Mouse (Mus musculus) midbrain, embryonic 14.5 days (tissue): ENCODE measurements around the gene Cyth3. TPM values are rescaled to one million over a fixed set of nuclear protein-coding genes. Genes with fewer than 3 reads are reported as not detected.

Experiments
- ATAC-seq: fragments of 200-750 bp; cut with Nextera tagmentation; 2 replicates; pipeline ENCODE4 v1.8.0; 2017; ENCODE audit warnings: moderate number of reproducible peaks, moderate library complexity; ENCODE audit not compliant: low FRiP score, low TSS enrichment
- DNase-seq: peaks from one replicate; pipeline ENCODE4 v3.0.0-alpha.2; 2015
- H3K27ac ChIP-seq: fragments of 300-500 bp; sonication (generic); replicated peaks from 2 replicates; pipeline ENCODE4 v1.5.1; 2014; ENCODE audit warnings: mild to moderate bottlenecking, low read depth, low read length, moderate library complexity
- H3K27me3 ChIP-seq: fragments of 300-500 bp; sonication (generic); 2 replicates; pipeline ENCODE4 v1.6.1; 2014; ENCODE audit warnings: low read length, control low read depth, mixed read lengths; ENCODE audit not compliant: control insufficient read depth, insufficient read depth
- H3K36me3 ChIP-seq: fragments of 300-500 bp; sonication (generic); 2 replicates; pipeline ENCODE4 v1.6.1; 2014; ENCODE audit warnings: low read length, control low read depth; ENCODE audit not compliant: control insufficient read depth, insufficient read depth
- H3K4me1 ChIP-seq: fragments of 300-500 bp; sonication (generic); 2 replicates; pipeline ENCODE4 v1.6.1; 2014; ENCODE audit warnings: mild to moderate bottlenecking, antibody characterized with exemption, low read length, control low read depth; ENCODE audit not compliant: control insufficient read depth, insufficient read depth
- H3K4me2 ChIP-seq: fragments of 300-500 bp; sonication (generic); 2 replicates; pipeline ENCODE4 v1.6.1; 2014; ENCODE audit warnings: mild to moderate bottlenecking, low read length, moderate library complexity
- H3K4me3 ChIP-seq: fragments of 300-500 bp; sonication (generic); replicated peaks from 2 replicates; pipeline ENCODE4 v1.5.1; 2014; ENCODE audit warnings: low read depth, low read length
- H3K9ac ChIP-seq: fragments of 300-500 bp; sonication (generic); replicated peaks from 2 replicates; pipeline ENCODE4 v1.6.1; 2014; ENCODE audit warnings: mild to moderate bottlenecking, low read length, moderate library complexity
- H3K9me3 ChIP-seq: fragments of 300-500 bp; sonication (generic); 2 replicates; pipeline ENCODE4 v1.6.1; 2016; ENCODE audit warnings: low read length, control low read depth, mixed read lengths; ENCODE audit not compliant: control insufficient read depth
- WGBS: fragments of 180-500 bp; shearing (Covaris S2); extraction: QIAGEN DNeasy Blood & Tissue Kit; methylation state at CpG from one replicate; pipeline ENCODE4 v1.1.7; 2014; 5-methylcytosine and 5-hydroxymethylcytosine counted together
- polyA plus RNA-seq: library from polyadenylated mRNA; unstranded; fragments of >200 nt; fragmentation: Nextera tagmentation; extraction: Ambion mirVana; gene quantifications from 2 replicates; pipeline ENCODE4 v1.2.1, GENCODE M21; 2014

Cyth3 gene
- polyA plus RNA-seq, 1 experiment from 2014 or later: 38.0 TPM

DNA sequence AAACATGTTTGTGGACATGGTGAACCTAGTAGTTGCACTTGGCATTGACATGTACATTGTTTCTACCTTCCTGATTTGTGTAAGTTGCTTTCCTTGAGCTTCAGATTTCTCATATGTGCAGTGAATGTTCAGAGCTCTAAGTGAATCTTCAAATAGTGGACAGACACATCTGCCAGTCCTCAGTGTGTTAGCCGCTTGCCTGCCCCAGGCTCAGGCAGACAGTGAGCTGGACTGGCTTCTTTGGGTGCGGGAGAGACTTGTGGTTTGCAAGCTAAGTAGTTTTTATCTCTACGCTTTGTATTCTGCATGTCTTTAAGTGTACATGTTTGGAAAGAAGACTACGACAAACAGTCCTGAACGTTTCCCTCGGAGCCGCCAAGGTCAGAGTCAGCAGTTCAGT lies 13.9 kb downstream of the Cyth3 start:
- Histone ChIP-seq H3K27me3 (no peaks in the 10 kb centered on the region), H3K9me3 (no peaks in the 10 kb centered on the region), H3K4me3 (no peak overlapping the region), H3K4me2 (no peak overlapping the region), H3K4me1 (peaks cover 7% of the 10 kb centered on the region; the same call in 1 of the 2 replicates), H3K9ac (no peak overlapping the region), H3K36me3 (no peaks in the 10 kb centered on the region), H3K27ac (no peak overlapping the region)
- WGBS: 84% methylated on average over 7 of the region's 7 CpGs
- no peak for ATAC-seq
- DNase-seq: no peak

- no peak overlapping the region for H3K9ac ChIP-seq
- DNase-seq (no peak), ATAC-seq (no peak)
- H3K4me1 ChIP-seq: peaks cover 7% of the 10 kb centered on the region; the same call in 1 of the 2 replicates
- 79% methylated on average over 11 of the region's 11 CpGs for whole genome bisulfite sequencing
- no peak overlapping the region; the same call in 1 of the 2 replicates for H3K27ac ChIP-seq
- no peaks in the 10 kb centered on the region for H3K9me3 ChIP-seq
- no peaks in the 10 kb centered on the region for H3K27me3 ChIP-seq
- no peak overlapping the region for H3K4me3 ChIP-seq
- H3K4me2 ChIP-seq: no peak overlapping the region
- H3K36me3 ChIP-seq: no peaks in the 10 kb centered on the region
Observed at GRCm38 (mm10) chr5:143637832-143638420, 15.7 kb downstream of the Cyth3 start.

GRCm38 (mm10) chr5:143638516-143639270 lies 16.4 kb downstream of the Cyth3 start:
- H3K4me3 ChIP-seq: no peak overlapping the region
- no peak overlapping the region for H3K9ac ChIP-seq
- no peaks in the 10 kb centered on the region for H3K27me3 ChIP-seq
- H3K4me2 ChIP-seq: no peak overlapping the region
- 85% methylated on average over 7 of the region's 7 CpGs for whole genome bisulfite sequencing
- peaks cover 7% of the 10 kb centered on the region; the same call in 1 of the 2 replicates for H3K4me1 ChIP-seq
- DNase-seq (no peak), ATAC-seq (no peak)
- no peaks in the 10 kb centered on the region for H3K9me3 ChIP-seq
- H3K27ac ChIP-seq: no peak overlapping the region; the same call in 1 of the 2 replicates
- H3K36me3 ChIP-seq: no peaks in the 10 kb centered on the region

DNA sequence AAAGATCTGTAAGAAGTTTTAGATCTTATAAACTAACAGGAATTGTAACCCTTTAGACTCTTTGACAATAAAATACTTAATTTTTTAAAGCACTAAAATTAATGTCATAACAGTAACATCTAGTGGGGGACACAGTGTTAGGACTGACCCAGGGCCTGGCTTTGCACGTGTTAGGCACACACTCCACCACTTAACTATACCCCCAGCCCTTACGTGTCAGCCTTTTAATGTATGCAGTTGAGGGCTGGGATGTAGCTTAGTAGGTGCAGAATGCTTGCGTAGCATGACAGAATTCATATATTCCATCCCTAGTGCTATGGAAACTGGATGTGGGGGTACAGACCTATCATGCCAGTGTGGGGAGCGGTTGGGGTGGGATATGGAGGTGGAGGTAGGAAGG lies 17.1 kb downstream of the Cyth3 start:
- no peak overlapping the region for H3K27ac ChIP-seq
- no peak overlapping the region for H3K4me3 ChIP-seq
- no peaks in the 10 kb centered on the region for H3K36me3 ChIP-seq
- H3K9me3 ChIP-seq: no peaks in the 10 kb centered on the region
- WGBS: 93% methylated on average over 4 of the region's 4 CpGs
- ATAC-seq: no peak
- no peak for DNase-seq
- H3K4me1 ChIP-seq: peaks cover 5% of the 10 kb centered on the region; the same call in 1 of the 2 replicates
- H3K4me2 ChIP-seq: no peak overlapping the region
- no peak overlapping the region for H3K9ac ChIP-seq
- no peaks in the 10 kb centered on the region for H3K27me3 ChIP-seq

DNA sequence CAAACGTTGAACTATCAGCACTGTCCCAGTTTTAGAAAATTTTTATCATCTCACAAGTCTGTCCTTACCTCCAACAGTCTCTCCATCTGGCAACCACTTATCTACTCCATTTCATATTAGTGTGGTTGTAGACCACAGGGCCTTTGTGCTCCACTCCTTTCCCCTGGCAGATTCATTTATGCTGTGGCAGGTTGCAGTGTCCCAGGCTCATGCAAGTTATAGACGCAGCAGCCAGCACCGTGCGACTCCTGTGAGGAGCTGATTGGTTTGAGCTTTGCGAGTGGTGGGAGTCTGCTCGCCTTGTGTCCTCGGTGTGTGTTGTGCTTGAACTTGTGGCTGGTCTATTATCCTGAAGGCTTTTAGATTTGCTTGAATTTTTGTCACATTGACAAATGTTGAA lies 17.6 kb downstream of the Cyth3 start:
- WGBS: 90% methylated on average over 7 of the region's 7 CpGs

DNA sequence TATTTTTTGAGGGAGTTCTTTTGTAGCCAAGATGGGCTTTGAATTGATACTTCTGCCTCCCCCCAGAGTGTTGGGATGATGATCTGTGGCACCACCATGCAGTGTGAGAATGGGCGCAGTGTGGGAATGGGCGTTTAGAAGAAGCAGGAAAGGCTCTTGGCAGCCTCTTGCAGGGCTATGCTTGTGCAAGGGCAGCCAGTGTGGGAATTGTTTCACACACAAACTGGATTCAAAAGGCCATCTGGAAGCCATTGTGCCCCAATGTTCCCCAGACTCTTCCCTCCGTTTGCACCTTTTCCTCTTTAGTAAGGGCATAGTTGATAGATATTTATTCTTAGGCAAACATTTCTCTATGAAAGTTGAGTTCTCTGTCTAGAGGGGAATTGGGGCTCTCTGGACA lies 19.3 kb downstream of the Cyth3 start:
- ATAC-seq: no peak
- Histone ChIP-seq H3K27me3 (no peaks in the 10 kb centered on the region), H3K9ac (no peak overlapping the region), H3K4me1 (no peaks in the 10 kb centered on the region), H3K36me3 (no peaks in the 10 kb centered on the region), H3K27ac (no peak overlapping the region), H3K4me2 (no peak overlapping the region), H3K4me3 (no peak overlapping the region), H3K9me3 (no peaks in the 10 kb centered on the region)
- 86% methylated on average over 3 of the region's 3 CpGs for WGBS
- DNase-seq: no peak

More for the DNA sequence above, 17.6 kb downstream of the Cyth3 start:
- no peaks in the 10 kb centered on the region for H3K9me3 ChIP-seq
- H3K27ac ChIP-seq: no peak overlapping the region
- H3K4me3 ChIP-seq: no peak overlapping the region
- DNase-seq (no peak), ATAC-seq (no peak)
- H3K9ac ChIP-seq: no peak overlapping the region
- no peaks in the 10 kb centered on the region for H3K36me3 ChIP-seq
- H3K27me3 ChIP-seq: no peaks in the 10 kb centered on the region
- H3K4me1 ChIP-seq: peaks cover under 1% of the 10 kb centered on the region; the same call in 1 of the 2 replicates
- H3K4me2 ChIP-seq: no peak overlapping the region

DNA sequence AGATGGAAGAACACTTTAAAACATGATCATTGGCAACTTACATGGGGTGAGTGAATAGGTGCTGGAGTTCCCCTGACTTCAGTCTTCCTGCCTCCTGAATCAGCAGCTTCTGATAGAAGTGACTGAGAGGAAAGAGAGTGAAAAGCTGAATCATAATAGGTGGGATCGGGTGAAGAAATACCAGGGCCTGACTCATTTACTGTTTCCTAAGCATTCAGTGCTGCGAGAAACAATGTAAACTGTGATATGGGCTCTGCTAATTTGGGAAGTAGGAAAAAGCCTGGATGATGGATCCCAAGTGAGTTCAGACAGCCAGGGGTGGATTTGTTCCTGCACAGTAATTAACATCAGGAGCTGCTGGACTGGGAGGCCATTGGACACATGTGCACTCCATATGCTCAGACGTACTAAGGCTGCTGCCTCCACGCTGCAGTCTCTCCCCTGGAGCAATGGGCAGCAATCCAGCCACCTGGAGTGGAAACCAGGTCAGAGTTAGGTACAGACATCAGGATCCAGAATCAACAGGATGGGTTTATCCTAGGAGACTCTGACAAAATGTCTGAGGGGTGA lies 20.1 kb downstream of the Cyth3 start:
- Histone ChIP-seq H3K27ac (no peak overlapping the region), H3K4me2 (no peak overlapping the region), H3K4me1 (no peaks in the 10 kb centered on the region), H3K36me3 (no peaks in the 10 kb centered on the region), H3K9me3 (no peaks in the 10 kb centered on the region), H3K27me3 (no peaks in the 10 kb centered on the region), H3K4me3 (no peak overlapping the region), H3K9ac (no peak overlapping the region)
- ATAC-seq (no peak), DNase-seq (no peak)
- WGBS: 56% methylated on average over 4 of the region's 4 CpGs

- ATAC-seq: no peak
- 88% methylated on average over 5 of the region's 5 CpGs for WGBS
Observed at GRCm38 (mm10) chr5:143645976-143646375, 23.7 kb downstream of the Cyth3 start.

More at GRCm38 (mm10) chr5:143645976-143646375, 23.7 kb downstream of the Cyth3 start:
- Histone ChIP-seq H3K27ac (no peak overlapping the region), H3K4me3 (no peak overlapping the region), H3K27me3 (no peaks in the 10 kb centered on the region), H3K4me2 (no peak overlapping the region), H3K9ac (no peak overlapping the region), H3K9me3 (no peaks in the 10 kb centered on the region), H3K4me1 (no peaks in the 10 kb centered on the region), H3K36me3 (no peaks in the 10 kb centered on the region)
- no peak for DNase-seq
